Mouse (Mus musculus) E14TG2a.4 (cell line): ENCODE results near the gene Spata45.

Source experiments
- CTCF ChIP-seq: conservative IDR thresholded peaks from 2 replicates; pipeline ENCODE4 v1.5.1; 2014; ENCODE audit warnings: low read length
- NANOG ChIP-seq: IDR thresholded peaks from 2 replicates; pipeline ENCODE4 v1.6.1; 2014; ENCODE audit warnings: borderline replicate concordance, low read length, mixed read lengths
- POU5F1 ChIP-seq: IDR thresholded peaks from 2 replicates; pipeline ENCODE4 v1.6.1; 2014; ENCODE audit warnings: low read length, borderline replicate concordance

DNA sequence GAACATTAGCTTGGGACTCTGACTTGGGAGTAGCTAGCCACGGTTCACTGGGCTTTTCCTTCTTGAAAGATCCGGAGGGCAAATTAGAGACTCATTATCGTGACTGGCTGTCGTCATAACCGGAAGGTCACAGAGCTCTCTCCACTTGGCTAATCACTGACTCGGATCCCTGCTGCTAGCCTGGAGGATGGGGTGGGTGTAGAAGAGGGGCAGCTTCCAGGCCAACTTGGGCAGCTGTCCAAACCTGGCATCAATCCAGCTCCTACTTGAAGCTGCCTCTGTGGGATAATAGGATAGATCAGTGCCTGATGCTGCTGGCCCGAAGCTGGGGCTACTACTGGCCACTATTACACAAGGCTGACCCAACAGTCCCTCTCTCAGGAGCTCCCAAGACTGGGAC lies 40.9 kb upstream of the Spata45 start:
- TF ChIP-seq CTCF: no peak
- no peak for TF ChIP-seq NANOG
- TF ChIP-seq POU5F1: no peak
